Mouse (Mus musculus) T-helper 17 cell (primary cell): ENCODE measurements at regions not wholly inside any gene's neighbourhood (a gene's known extent, or its start where the extent isn't known, plus 50 kb on each side); places are given as distances from the start of the nearest gene placed in this dataset.

Experiments
- in situ Hi-C, 2 experiments: fragments of 300-600 bp; cut with MboI, MseI; formaldehyde crosslinking; loops; 1 replicate in 1 of 2; 2 replicates in 1 of 2; pipeline ENCODE4 v1.15.1; 2025; ENCODE audit warnings: high pct_unique_total_duplicates in 2 of 2

- in situ Hi-C loops, result loop anchor here in 1 of 2 experiments (10.0 kb wide), 2 partner anchors 502 to 978 kb away; no protein-coding TSS in a partner anchor
Measured at GRCm38 (mm10) chr8:127662776-127663499, 599.2 kb downstream of the Pard3 start.

GRCm38 (mm10) chr8:127666606-127667005, 602.9 kb downstream of the Pard3 start:
- in situ Hi-C loops, result loop anchor here in 1 of 2 experiments (5.0 to 10.0 kb wide), 3 partner anchors 498 to 982 kb away; partner anchors contain the start of gene Nrp1

DNA sequence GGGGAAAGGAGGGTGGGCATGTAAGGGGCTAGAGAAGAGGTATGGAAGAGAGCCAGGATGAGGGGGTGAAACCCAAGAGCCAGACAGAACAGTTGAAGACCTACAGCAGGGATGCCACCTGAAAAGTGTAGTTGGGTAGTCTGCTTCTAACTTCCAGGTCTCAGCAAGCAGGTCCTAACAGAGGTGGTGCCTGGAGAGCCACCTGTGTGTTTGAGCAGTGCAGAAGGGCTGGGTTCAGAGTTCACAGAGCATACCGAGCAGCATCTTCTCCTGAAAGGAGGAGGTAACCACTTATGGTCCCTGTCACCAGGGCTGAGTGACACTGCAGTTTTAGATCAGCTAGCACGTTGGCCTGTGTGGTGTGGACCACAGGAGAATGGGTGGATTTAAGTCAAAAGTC, 605.3 kb downstream of the Pard3 start:
- in situ Hi-C loops, result loop anchor here in 1 of 2 experiments (5.0 to 10.0 kb wide), 3 partner anchors 496 to 984 kb away; partner anchors contain the start of gene Nrp1

DNA sequence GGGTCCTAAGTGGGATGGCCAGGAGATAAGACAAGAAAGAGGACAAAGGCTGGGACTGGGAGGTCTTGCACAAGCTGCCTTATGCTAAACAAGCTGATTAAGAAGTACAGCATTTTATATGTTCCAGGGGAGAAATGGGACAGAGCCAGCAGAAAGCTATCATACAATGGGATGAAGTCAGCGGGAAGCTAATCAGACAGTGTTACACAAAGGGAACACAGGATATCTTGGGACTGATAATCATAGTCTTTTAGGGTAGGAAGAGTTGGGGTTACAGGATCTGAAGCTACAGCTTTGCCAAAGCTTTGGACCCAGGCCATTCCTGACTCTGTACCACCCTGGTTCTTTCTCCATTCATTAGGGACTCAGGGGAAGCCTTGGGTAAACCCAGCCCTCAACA, 610.4 kb downstream of the Pard3 start:
- in situ Hi-C loops, result no loop called here

DNA sequence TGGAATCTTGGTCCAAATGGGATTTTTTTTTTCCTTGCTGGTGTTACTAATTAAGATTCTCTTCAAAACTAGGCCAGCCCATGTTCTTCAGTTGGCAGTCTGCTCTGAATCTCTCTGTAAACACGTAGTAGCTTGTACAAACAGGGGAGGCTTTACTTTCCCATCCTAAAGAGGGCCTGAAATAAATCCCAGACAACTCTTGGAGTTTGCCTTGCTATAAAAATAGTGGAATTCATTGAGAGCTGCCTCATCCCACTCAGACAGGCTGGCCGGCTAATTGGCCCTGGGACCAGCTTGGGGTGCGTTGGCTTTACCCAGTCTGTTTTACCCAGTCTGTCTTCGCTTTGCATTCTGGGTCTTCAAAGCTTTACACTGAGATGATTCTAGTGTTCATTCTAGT, 611.7 kb downstream of the Pard3 start:
- in situ Hi-C loops, result no loop called here

- in situ Hi-C loops, result no loop called here
Measured at GRCm38 (mm10) chr8:127680205-127680604, 616.5 kb downstream of the Pard3 start.

- in situ Hi-C loops, result no loop called here
Measured at GRCm38 (mm10) chr8:127684213-127684612, 620.5 kb downstream of the Pard3 start.

GRCm38 (mm10) chr8:127690792-127691191, 627.1 kb downstream of the Pard3 start:
- in situ Hi-C loops, result no loop called here

GRCm38 (mm10) chr8:127698404-127698803, 634.7 kb downstream of the Pard3 start:
- in situ Hi-C loops, result loop anchor here in 1 of 2 experiments (5.0 kb wide), 1 partner anchor 76 kb away; no protein-coding TSS in a partner anchor

DNA sequence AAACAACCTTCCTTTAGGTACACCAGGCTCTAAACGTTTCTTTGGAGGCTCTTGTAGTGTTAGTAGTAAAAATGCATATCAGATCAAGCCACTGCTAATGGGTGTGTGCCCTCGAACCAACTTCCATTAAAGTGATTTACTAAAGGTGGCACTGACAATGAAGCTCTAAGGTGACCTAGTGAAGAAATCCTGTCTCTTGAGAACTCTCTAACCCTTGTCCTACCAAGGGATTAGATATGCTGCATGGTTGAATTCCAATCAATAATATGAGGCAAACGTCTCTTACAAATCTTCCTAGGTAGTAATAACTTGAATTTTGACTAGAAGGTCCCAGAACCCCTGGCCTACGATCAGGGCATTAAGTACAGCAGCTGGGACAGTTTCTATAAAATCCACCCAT, 640.7 kb downstream of the Pard3 start:
- in situ Hi-C loops, result no loop called here

- in situ Hi-C loops, result no loop called here
Measured at GRCm38 (mm10) chr8:127706051-127706835, 642.5 kb downstream of the Pard3 start.

- in situ Hi-C loops, result no loop called here
Measured at GRCm38 (mm10) chr8:127709439-127709838, 645.7 kb downstream of the Pard3 start.

- in situ Hi-C loops, result no loop called here
Measured at GRCm38 (mm10) chr8:127715097-127715496, 643.3 kb upstream of the Nrp1 start.

DNA sequence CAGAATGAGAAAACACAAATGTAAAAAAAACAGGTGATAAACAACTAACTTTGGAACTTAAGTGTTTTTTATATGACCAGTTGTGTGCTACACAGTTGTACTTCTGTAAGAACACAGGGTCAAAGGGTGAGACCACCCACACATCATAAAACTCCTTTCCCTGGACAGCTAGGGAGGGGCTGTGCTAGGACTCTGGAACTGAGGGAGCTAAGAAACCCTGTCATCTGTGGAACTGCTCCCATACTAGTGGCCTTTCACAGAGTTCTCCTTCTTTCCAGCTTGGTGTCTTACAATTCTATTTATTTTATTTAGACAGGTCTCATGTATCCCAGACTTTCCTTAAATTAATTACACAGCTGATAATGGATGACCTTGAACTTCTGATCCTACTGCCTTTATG, 640.4 kb upstream of the Nrp1 start:
- in situ Hi-C loops, result no loop called here

DNA sequence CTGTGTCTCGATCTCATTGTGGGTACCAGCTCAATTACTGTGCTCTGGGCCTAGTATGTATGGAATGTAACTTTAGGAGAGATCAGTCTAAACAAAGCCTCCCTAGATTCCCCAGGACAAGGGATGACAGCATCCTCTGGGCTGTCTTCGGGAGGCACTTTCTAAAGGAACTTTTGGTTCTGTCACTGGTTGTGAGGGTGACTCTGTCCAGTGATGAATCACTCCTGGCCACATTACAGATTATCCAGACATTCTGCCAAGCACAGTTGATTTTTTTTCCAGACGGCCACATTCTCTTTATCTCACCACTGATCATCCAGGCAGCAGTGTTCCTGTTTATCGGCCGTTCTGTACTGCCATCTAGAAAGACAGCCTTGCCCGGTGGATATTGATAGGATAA, 638.5 kb upstream of the Nrp1 start:
- in situ Hi-C loops, result no loop called here

- in situ Hi-C loops, result no loop called here
Measured at GRCm38 (mm10) chr8:127720593-127721290, 637.7 kb upstream of the Nrp1 start.

- in situ Hi-C loops, result no loop called here
Measured at GRCm38 (mm10) chr8:127721624-127722023, 636.8 kb upstream of the Nrp1 start.

DNA sequence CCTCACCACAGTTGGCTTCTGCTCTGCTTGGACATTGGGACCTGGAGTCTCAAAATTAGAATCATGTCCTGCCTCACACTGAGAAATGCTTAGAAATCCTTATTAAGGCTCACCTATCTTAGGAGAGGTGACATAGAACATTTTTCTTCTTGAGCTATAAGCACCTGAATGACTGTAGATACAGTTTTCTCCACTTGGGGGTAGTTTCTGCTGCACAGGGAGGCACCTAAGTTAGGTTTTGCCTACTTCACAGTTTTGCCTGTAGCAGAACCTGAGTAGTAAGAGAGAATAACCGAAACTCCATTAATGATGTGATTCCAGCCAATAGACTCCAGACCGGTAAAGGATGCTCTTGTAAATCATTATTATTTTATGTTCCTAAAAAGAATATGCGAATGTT, 624.3 kb upstream of the Nrp1 start:
- in situ Hi-C loops, result no loop called here

GRCm38 (mm10) chr8:127742236-127742635, 616.2 kb upstream of the Nrp1 start:
- in situ Hi-C loops, result no loop called here

DNA sequence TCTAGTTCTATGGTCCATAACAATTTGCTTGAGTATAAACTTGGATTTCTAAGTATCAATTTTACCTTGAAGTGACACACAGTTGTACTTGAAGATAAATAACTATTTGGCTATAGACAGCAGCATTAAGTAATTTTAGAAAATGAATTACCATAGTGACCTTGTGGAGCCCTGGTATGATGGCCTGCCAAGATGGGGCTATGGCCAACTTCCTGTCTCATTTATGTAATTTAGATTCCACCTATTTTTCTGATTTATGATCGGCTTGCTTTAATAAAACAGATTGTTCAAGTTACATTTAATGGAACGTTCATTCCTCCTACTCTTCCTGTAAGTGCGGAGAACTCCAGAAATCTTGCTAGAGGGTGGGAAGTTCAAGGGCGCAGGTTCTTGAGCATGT, 613.2 kb upstream of the Nrp1 start:
- in situ Hi-C loops, result no loop called here

DNA sequence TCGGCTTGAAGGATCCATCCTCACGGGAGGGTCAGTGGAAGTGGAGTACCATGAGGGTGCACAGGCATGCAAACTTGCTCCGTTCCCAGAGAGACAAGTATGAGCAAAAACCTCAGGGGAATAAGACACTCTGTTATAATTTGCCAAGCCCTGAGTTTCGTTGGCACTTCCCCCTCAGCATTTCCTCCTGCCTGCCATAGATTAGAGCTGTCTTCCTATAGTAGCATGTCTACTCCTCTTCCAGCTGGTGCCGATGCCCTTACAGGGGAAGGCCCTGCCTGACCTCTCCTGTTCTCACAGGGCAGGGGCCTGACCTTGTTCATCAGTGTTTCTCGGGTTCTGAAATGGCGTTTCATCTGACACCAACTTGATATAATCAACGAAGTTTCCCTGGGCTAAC, 611.9 kb upstream of the Nrp1 start:
- in situ Hi-C loops, result no loop called here

- in situ Hi-C loops, result no loop called here
Measured at GRCm38 (mm10) chr8:127752871-127753270, 605.5 kb upstream of the Nrp1 start.
